Mouse (Mus musculus): ENCODE data around the gene Uhrf2. TPM values are rescaled to one million over a fixed set of nuclear protein-coding genes. Genes with fewer than 3 reads are reported as not detected.

Uhrf2 gene
- polyA plus RNA-seq, 1 experiment from 2014 or later: 85.1 TPM

DNA sequence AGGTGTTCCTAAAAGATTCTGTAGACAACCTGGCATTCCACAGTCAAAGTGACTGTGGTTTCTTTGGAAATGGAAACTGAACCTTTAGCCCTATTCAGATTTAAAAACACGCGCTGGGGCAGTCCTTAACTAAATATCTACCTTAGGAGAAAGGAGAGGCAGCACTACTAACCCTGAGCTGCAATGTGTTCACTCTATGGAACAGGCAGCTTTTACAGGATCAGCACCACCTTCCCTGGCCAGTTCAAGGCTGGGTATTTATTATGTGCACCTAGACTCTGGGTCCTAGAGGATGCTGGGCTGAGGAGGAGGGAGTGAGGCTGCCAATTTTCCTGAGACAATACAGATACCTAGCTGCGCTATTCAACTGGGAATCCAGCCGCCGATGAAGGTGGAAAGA lies 85.3 kb downstream of the Uhrf2 start:
- Histone ChIP-seq H3K36me3 (peaks cover 7% of the 10 kb centered on the region; the same call in 1 of the 2 replicates), H3K4me1 (peaks cover 55% of the 10 kb centered on the region), H3K27me3 (ENCODE audit: low read depth, poor library complexity, severe bottlenecking) (no peaks in the 10 kb centered on the region), H3K27ac (no peak overlapping the region), H3K9me3 (replicated peaks) (no peaks in the 10 kb centered on the region), H3K4me3 (no peak overlapping the region)
- no peak for DNase-seq (ENCODE audit: low spot score)
- WGBS: 93% methylated on average over 5 of the region's 5 CpGs

DNA sequence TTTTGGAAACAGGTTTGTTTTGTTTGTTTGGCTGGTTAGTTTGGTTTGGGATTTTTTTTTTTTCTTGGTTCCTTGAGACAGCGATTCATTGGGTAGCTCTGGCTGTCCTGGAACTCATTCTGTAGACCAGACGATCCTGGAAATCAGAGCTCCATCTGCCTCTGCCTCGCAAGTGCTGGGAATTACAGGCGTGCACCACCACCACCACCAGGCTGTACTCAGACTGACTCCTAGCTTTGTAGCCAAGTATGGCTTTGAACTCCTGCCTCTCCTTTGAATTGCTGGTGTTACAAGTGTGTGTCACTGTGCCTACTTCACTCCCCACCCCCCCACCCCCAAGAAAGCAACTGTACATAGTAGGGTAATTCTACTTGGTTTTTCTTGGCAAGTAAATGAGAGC lies 86.9 kb downstream of the Uhrf2 start:
- Histone ChIP-seq H3K4me1 (peaks cover 55% of the 10 kb centered on the region), H3K4me3 (no peak overlapping the region), H3K36me3 (peaks cover 2% of the 10 kb centered on the region; the same call in 1 of the 2 replicates), H3K27me3 (ENCODE audit: low read depth, poor library complexity, severe bottlenecking) (no peaks in the 10 kb centered on the region), H3K27ac (no peak overlapping the region), H3K9me3 (replicated peaks) (no peaks in the 10 kb centered on the region)
- 70% methylated on average over 4 of the region's 4 CpGs for WGBS
- DNase-seq (ENCODE audit: low spot score): no peak

DNA sequence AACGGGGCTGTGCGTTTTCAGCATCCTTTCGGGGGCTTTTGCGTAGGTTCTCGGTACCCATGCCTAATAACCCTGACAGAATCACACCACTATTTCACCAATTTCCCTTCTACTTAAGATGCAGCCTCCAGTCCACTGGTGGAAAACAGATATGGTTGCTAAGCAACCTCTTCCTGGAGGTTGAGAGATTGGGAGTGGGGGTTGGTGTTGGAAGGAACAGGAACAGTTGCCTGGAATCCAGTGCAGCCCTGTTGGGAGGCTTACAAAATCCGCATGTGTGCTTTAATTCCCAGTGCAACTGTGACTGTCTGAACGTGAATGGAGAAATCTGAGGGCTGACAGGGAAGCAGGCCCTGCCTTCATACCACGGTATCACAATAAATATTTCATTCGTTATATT lies 87.5 kb downstream of the Uhrf2 start:
- peaks cover 2% of the 10 kb centered on the region; the same call in 1 of the 2 replicates for H3K36me3 ChIP-seq
- H3K4me3 ChIP-seq: no peak overlapping the region
- H3K27me3 ChIP-seq (ENCODE audit: low read depth, poor library complexity, severe bottlenecking): no peaks in the 10 kb centered on the region
- 0 out of 2 replicates have a peak overlapping the region, but pooled peaks have one; percentile 44 for H3K27ac ChIP-seq
- peaks cover 55% of the 10 kb centered on the region for H3K4me1 ChIP-seq
- no peaks in the 10 kb centered on the region for H3K9me3 ChIP-seq (replicated peaks)
- WGBS: 83% methylated on average over 9 of the region's 9 CpGs
- DNase-seq (ENCODE audit: low spot score): no peak

DNA sequence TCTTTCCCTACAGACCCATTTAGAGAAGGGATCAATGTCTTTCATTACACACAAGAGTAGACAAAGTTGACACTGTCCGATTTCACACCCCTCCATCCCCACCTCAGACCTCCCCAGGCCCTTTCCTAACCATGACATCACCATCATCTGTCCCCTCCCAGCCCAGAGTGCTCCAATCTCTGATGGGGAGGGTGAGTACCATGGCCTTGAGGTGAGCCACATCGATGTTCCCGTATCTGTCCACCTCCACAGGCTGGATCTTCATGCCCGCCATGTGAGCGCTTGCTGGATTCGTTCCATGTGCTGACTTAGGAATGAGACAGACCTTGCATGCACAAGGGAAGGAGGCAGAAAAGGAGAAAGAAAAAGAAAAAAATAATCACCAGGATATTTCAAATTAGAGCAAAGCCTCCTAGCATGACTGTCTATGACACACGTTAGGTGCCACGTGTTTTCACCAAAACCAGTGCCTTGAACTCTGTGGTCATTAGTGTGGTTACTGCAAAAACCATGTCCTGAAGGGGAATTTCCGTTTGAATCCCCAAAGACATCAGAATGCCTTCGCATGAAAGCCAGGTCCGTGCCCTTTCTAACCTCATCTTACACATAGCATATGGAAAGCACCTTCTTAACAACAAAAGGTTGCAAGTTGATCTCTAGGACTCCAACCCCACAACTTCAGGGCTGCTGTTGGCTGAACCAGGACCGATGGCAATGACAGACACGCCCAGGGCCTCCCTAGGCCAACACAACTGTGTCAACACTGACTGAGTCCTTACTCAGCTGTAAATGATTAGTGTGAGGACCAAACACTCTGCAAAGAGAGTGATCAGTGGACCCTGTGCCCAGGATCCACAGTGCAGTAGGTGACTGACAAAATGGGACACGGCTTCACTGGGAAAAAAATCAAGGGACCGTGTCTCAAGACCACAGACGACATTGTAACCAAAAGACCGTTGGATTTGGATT lies 88.3 kb downstream of the Uhrf2 start:
- no peaks in the 10 kb centered on the region for H3K27me3 ChIP-seq (ENCODE audit: low read depth, poor library complexity, severe bottlenecking)
- no peak for DNase-seq (ENCODE audit: low spot score)
- WGBS: 93% methylated on average over 17 of the region's 17 CpGs
- H3K27ac ChIP-seq: 0 out of 2 replicates have a peak overlapping the region, but pooled peaks have one; percentile 44
- H3K4me3 ChIP-seq: no peak overlapping the region
- H3K9me3 ChIP-seq (replicated peaks): no peaks in the 10 kb centered on the region
- H3K36me3 ChIP-seq: peaks cover 2% of the 10 kb centered on the region; the same call in 1 of the 2 replicates
- H3K4me1 ChIP-seq: peaks cover 53% of the 10 kb centered on the region

DNA sequence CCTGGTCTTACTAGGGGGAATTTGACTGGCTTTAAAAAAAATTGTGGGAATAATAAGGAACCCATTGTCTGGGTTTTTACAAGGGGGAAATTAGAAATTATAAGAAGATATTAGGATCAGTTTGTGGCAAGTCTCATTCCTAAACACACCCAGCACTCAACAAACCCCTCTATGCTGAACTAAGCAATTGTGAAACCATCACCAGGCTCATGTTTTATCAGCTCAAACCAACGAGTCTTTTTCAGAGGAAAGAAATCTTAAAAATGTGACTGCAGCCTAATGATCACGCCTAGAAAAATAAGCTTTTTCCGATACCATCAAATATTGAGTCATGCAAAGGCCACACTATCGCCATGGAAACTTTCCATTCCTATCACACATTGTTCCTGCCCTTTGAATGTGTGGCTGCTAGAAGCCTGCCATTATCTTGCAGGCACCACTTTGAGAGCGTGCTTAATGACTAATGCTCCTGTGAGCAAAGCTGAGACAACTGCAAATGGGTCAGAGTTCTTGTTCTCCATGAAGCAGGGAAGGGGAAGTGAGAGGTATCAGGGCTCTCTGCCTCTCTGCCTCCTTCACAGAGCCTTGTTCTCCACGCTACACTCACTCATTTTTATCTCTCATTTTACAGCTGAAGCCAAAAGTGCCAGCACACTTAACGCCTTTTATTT lies 94.8 kb downstream of the Uhrf2 start:
- Histone ChIP-seq H3K36me3 (peaks cover 9% of the 10 kb centered on the region; the same call in 1 of the 2 replicates), H3K4me1 (peaks cover 4% of the 10 kb centered on the region; the same call in 1 of the 2 replicates), H3K9me3 (replicated peaks) (no peaks in the 10 kb centered on the region), H3K27ac (no peak overlapping the region), H3K27me3 (ENCODE audit: low read depth, poor library complexity, severe bottlenecking) (no peaks in the 10 kb centered on the region), H3K4me3 (no peak overlapping the region)
- whole genome bisulfite sequencing: 84% methylated on average over 7 of the region's 7 CpGs
- no peak for DNase-seq (ENCODE audit: low spot score)

DNA sequence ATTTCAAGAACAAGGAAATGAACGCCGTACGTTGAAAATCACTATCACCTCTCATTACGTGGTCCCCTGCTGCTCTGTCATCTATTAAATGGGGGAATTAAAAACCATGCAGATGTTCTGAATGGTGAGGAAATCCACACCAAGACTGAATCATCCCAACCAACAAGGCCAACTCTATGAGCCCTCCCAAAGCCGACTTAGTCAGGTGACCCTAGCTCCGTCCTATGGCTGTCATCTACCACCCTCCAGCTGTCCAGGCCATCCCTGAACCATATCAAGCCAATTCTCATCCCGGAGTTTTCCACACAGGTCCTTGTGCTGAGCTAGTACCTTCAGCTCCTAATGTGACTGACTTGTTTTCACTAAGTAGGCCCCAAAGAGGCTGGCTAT lies 95.4 kb downstream of the Uhrf2 start:
- Histone ChIP-seq H3K27me3 (ENCODE audit: low read depth, poor library complexity, severe bottlenecking) (no peaks in the 10 kb centered on the region), H3K4me1 (peaks cover 4% of the 10 kb centered on the region; the same call in 1 of the 2 replicates), H3K9me3 (replicated peaks) (no peaks in the 10 kb centered on the region), H3K36me3 (peaks cover 9% of the 10 kb centered on the region; the same call in 1 of the 2 replicates), H3K27ac (no peak overlapping the region), H3K4me3 (no peak overlapping the region)
- no peak for DNase-seq (ENCODE audit: low spot score)
- 86% methylated on average over 7 of the region's 7 CpGs for WGBS

DNA sequence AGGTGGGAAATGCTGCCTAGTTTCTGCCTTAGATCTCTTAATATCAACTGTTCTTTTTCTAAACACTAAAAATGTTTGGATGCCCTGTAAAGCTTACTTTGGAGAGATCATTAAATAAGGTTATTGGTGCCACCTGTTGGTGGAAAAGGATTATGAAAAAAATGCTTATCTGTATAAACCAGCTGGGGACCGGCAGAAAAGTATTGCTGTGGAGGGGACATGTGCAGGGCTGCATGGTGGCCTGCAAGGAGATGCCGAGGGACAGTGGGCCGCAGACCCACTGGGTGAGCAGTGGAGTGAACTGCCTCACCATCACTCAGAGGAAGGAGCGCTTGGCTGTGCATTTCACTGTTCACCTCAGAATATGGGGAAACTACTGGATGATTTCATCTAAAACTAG lies 97.9 kb downstream of the Uhrf2 start:
- no peak overlapping the region for H3K4me3 ChIP-seq
- 86% methylated on average over 4 of the region's 4 CpGs for WGBS
- H3K36me3 ChIP-seq: peaks cover 14% of the 10 kb centered on the region; the same call in 1 of the 2 replicates
- no peak overlapping the region for H3K27ac ChIP-seq
- peaks cover 4% of the 10 kb centered on the region; the same call in 1 of the 2 replicates for H3K4me1 ChIP-seq
- no peak for DNase-seq (ENCODE audit: low spot score)
- no peaks in the 10 kb centered on the region for H3K27me3 ChIP-seq (ENCODE audit: low read depth, poor library complexity, severe bottlenecking)
- no peaks in the 10 kb centered on the region for H3K9me3 ChIP-seq (replicated peaks)

DNA sequence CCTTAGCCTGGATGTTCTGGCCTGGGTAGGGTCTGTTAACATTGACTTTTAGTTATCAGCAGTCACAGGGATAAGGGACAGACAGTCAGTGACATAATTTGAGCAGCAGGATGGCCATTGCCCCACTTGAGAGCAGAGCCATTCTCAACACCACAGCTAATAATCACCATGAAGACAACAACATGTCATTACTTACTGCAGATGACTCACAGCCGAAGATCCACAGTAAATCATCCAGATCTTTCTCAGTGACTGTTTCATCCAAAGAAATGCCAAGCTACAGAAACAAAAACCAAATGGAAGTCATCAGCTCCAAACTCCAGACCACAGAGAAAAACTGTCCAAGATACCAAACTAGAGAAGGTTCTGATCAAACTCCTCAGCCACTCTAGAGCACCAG lies 106.0 kb downstream of the Uhrf2 start:
- Histone ChIP-seq H3K9me3 (replicated peaks) (no peaks in the 10 kb centered on the region), H3K4me1 (no peaks in the 10 kb centered on the region), H3K36me3 (peaks cover 18% of the 10 kb centered on the region), H3K4me3 (no peak overlapping the region), H3K27me3 (ENCODE audit: low read depth, poor library complexity, severe bottlenecking) (no peaks in the 10 kb centered on the region), H3K27ac (no peak overlapping the region)
- 88% methylated on average over 1 of the region's 1 CpGs for WGBS
- no peak for DNase-seq (ENCODE audit: low spot score)

Other genes with a start within 250 kb of the Uhrf2 start
- gene 9930021J03Rik, start 224.5 kb upstream of the Uhrf2 start, polyA plus RNA-seq (2016; fragmentation: Nextera tagmentation; extraction: Ambion mirVana): 3.7 and 4.6 TPM in 2 replicates
- 19.6 and 26.1 TPM in 2 replicates for gene Ranbp6, start 217.5 kb upstream of the Uhrf2 start, polyA plus RNA-seq (2016; fragmentation: Nextera tagmentation; extraction: Ambion mirVana)
- gene Il33, start 105.4 kb upstream of the Uhrf2 start, polyA plus RNA-seq (2016; fragmentation: Nextera tagmentation; extraction: Ambion mirVana): 0.21 and 0.34 TPM in 2 replicates
- gene Trpd52l3, start 26.7 kb upstream of the Uhrf2 start, polyA plus RNA-seq (2016; fragmentation: Nextera tagmentation; extraction: Ambion mirVana): not detected in 2 replicates
- 13.9 and 20.0 TPM in 2 replicates for gene Gldc, start 144.9 kb downstream of the Uhrf2 start, polyA plus RNA-seq (2016; fragmentation: Nextera tagmentation; extraction: Ambion mirVana)
- gene Mbl2, start 202.4 kb downstream of the Uhrf2 start, polyA plus RNA-seq (2016; fragmentation: Nextera tagmentation; extraction: Ambion mirVana): not detected in 2 replicates

Data from limb, embryonic 10.5 days (tissue).